ENCODE assay signal across 15 mouse cellular contexts in genomic region chr1:52421623-52422022, GRCm38 (mm10).
"Had no signal": no experiment of that assay in that cellular context is flagged by ENCODE, and none has a peak within 500 bp of the region (broad histone marks: within the 10 kb centered on the region; RNA-seq: fewer than 3 reads in every experiment).

No protein-coding gene starts in this region.

- H3K9me3 ChIP-seq: limb, embryonic 12.5 days; liver, embryonic 13.5 days; midbrain, embryonic 15.5 days; neural tube, embryonic 12.5 days had no signal

- H3K4me2 ChIP-seq: limb, embryonic 12.5 days; liver, embryonic 13.5 days; midbrain, embryonic 11.5 days; midbrain, embryonic 15.5 days; neural tube, embryonic 12.5 days had no signal

- H3K4me3 ChIP-seq: layer of hippocampus, adult 2 months; limb, embryonic 12.5 days; liver, embryonic 13.5 days; megakaryocyte, embryonic 14.5 days; midbrain, embryonic 15.5 days; neural tube, embryonic 12.5 days had no signal

- DNase-seq: kidney, postnatal 36 days; liver; liver, embryonic 13.5 days; liver, postnatal 0 days; thymus, adult 2 months; thymus, postnatal 25 days had no signal

- H3K36me3 ChIP-seq: limb, embryonic 12.5 days; liver, embryonic 13.5 days; midbrain, embryonic 15.5 days; neural tube, embryonic 12.5 days had no signal

- ATAC-seq: liver, postnatal 0 days; midbrain, embryonic 15.5 days had no signal

- H3K4me1 ChIP-seq: limb, embryonic 12.5 days; liver, embryonic 13.5 days; midbrain, embryonic 15.5 days; neural tube, embryonic 12.5 days had no signal

- H3K9ac ChIP-seq: limb, embryonic 12.5 days; liver, embryonic 13.5 days; liver, postnatal 0 days; midbrain, embryonic 15.5 days; neural tube, embryonic 12.5 days had no signal

- H3K27me3 ChIP-seq: limb, embryonic 12.5 days; liver, embryonic 13.5 days; midbrain, embryonic 15.5 days; neural tube, embryonic 12.5 days had no signal

- H3K27ac ChIP-seq: kidney, postnatal 0 days; layer of hippocampus, adult 2 months; limb, embryonic 12.5 days; liver, embryonic 13.5 days; macrophage; midbrain, embryonic 15.5 days; neural tube, embryonic 12.5 days; stomach, postnatal 0 days had no signal
